Mouse (Mus musculus): ENCODE data around the gene Sema4c. TPM values are rescaled to one million over a fixed set of nuclear protein-coding genes. Genes with fewer than 3 reads are reported as not detected.

Sema4c gene
- 7.9 and 10.9 TPM in 2 replicates for polyA plus RNA-seq (2015; fragmentation: Nextera tagmentation; extraction: Ambion mirVana)

DNA sequence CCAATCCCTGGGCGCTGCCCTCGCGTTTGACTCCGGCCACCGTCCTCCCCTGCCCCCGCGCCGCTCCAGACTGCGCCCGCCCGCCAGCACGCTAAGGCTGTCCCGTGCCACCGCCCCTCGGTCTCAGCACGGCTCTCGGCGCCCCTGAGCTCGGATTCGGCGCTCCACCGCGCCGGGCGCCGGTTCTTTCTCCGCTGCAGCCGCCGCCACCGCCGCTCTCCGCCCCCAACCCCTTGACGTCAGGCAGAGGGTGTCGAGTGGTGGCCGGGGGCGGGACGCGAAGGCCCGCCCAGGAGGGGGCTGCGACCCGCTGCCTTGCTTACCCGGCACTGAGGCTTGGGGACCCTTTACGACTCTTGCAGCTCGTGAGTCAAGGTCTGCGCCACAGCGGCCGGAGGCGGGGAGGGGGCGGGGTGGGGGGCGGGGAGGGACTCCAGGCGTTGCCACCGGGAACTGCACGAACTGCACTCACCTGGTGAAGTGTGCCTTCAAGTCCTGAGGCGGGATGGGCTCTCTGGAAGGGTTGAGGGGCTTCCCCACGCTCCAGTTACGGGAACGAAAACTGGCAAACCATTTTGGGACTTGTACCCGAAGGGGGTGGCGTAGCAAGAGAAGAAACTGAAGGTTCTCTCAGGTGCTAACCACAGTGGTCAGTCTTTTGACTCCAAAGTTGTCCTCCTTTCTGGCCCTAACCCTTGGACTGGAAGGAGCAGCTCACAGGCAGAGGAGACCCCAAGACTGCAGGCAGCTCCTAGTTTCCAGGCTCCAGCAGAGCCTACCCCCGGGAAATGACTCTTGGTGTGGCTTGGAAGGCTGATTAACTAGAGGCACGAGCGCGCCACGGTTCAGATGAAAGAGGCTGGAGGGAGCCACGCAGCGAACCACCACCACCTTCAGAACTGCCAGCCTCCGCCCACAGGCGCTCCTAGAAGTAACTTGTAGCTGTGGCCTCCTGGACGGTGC lies at the start of gene Sema4c:
Gene Sema4c (minus strand): TSS at position 319 of the 963 bp plus-strand sequence.
- Histone ChIP-seq H3K4me3 (peak within 1 kb of the TSS; percentile 68), H3K4me1 (replicated peaks) (peaks cover 69% of the 10 kb centered on the region), H3K27me3 (no peaks in the 10 kb centered on the region), H3K36me3 (peaks cover 13% of the 10 kb centered on the region; the same call in 1 of the 2 replicates), H3K9me3 (replicated peaks) (no peaks in the 10 kb centered on the region), H3K27ac (peak within 1 kb of the TSS; percentile 96), H3K4me2 (peak within 1 kb of the TSS; percentile 88), H3K9ac (peak within 1 kb of the TSS; percentile 96)
- peak; percentile 54 for ATAC-seq (replicated peaks; ENCODE audit: insufficient number of reproducible peaks, insufficient read depth, low FRiP score, low read depth)
- 1% methylated on average over 67 of the region's 69 CpGs for WGBS

GRCm38 (mm10) chr1:36606951-36607350 lies 48.8 kb upstream of the Sema4c start:
- WGBS, result 40% methylated on average over 7 of the region's 7 CpGs
- Histone ChIP-seq H3K9ac (no peak overlapping the region), H3K27ac (peak overlapping the region; percentile 72), H3K36me3 (no peaks in the 10 kb centered on the region), H3K9me3 (replicated peaks) (no peaks in the 10 kb centered on the region), H3K4me3 (no peak overlapping the region), H3K27me3 (no peaks in the 10 kb centered on the region), H3K4me2 (peak overlapping the region; percentile 37), H3K4me1 (replicated peaks) (peaks cover 39% of the 10 kb centered on the region)
- ATAC-seq (replicated peaks; ENCODE audit: insufficient number of reproducible peaks, insufficient read depth, low FRiP score, low read depth), result peak; percentile 70; the same call in 1 of the 2 replicates

DNA sequence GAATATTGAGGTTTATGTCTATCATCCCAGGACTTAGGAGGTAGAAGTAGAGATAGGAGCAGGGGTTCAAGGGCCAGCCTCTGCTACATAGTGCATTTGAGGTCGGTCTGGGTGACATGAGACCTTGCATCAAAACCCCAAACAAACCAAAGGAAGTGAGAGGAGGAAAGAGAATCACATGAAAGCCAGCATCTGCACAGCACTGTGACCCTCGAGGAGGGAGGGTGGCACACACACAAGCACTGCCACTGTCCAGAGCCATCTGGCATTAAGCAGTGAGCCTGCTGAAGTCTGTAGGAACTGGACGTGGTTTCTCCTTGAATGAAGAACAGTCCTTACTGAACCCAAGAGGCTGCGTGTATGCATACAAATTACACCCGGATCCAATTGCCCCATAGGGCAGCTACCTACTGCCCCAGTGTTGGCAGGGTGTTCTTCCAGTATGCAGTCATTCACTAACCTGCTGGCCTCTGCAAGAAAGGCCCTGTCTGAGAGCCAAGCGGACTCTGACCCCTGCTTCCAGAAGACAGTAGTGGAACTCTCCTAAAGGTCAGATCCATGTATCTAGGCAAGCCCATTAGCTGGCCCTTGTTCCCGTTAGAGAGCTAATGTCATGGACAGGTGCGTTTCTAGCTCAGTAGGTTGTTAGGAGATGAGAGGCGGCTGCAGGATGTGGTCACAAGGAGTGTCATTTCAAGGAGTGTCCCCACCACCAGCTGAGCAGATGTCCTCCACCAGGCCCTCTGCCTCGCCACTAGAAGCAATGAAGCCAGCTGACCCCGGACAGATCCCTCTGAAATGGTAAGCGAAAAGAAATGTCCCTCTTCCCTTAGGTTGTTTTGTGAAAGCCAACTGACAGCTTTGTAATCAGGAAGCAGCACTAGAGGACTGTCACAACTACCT lies 46.4 kb upstream of the Sema4c start:
- Histone ChIP-seq H3K27ac (peak overlapping the region; percentile 62; the same call in 1 of the 2 replicates), H3K36me3 (no peaks in the 10 kb centered on the region), H3K4me1 (replicated peaks) (peaks cover 33% of the 10 kb centered on the region), H3K9ac (no peak overlapping the region), H3K9me3 (replicated peaks) (no peaks in the 10 kb centered on the region), H3K4me3 (no peak overlapping the region), H3K4me2 (no peak overlapping the region), H3K27me3 (no peaks in the 10 kb centered on the region)
- WGBS, result 79% methylated on average over 12 of the region's 12 CpGs
- no peak for ATAC-seq (replicated peaks; ENCODE audit: insufficient number of reproducible peaks, insufficient read depth, low FRiP score, low read depth)

DNA sequence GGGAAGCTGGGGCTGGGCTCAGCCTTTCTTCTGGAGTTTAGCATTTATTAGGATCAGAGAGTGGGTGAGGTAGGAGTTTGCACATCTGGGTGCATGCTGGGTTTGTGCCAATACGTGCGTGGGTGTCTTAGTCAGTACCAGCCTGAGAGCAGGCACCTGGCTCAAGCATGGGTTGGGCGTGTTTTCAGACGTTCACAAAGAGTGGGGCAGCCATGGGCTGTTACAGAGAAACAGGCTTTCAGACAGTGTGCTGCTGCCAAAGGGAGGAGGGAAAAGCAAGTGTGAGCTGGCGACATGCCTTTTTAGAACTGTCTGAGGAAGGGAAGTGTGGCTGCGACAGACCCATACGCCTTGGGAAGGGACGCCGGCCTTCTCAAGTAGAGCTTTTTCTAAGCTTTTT lies 45.2 kb upstream of the Sema4c start:
- no peaks in the 10 kb centered on the region for H3K9me3 ChIP-seq (replicated peaks)
- H3K4me1 ChIP-seq (replicated peaks), result peaks cover 33% of the 10 kb centered on the region
- H3K4me2 ChIP-seq, result 0 out of 2 replicates have a peak overlapping the region, but pooled peaks have one; percentile 5
- H3K27me3 ChIP-seq, result no peaks in the 10 kb centered on the region
- ATAC-seq (replicated peaks; ENCODE audit: insufficient number of reproducible peaks, insufficient read depth, low FRiP score, low read depth), result no peak
- H3K36me3 ChIP-seq, result no peaks in the 10 kb centered on the region
- WGBS, result 32% methylated on average over 9 of the region's 9 CpGs
- H3K4me3 ChIP-seq, result no peak overlapping the region
- H3K9ac ChIP-seq, result peak overlapping the region; percentile 24; the same call in 1 of the 2 replicates
- peak overlapping the region; percentile 62 for H3K27ac ChIP-seq

- H3K4me2 ChIP-seq, result no peak overlapping the region
- H3K4me3 ChIP-seq, result no peak overlapping the region
- 60% methylated on average over 4 of the region's 4 CpGs for WGBS
- H3K36me3 ChIP-seq, result no peaks in the 10 kb centered on the region
- no peak for ATAC-seq (replicated peaks; ENCODE audit: insufficient number of reproducible peaks, insufficient read depth, low FRiP score, low read depth)
- H3K27me3 ChIP-seq, result no peaks in the 10 kb centered on the region
- no peaks in the 10 kb centered on the region for H3K9me3 ChIP-seq (replicated peaks)
- no peak overlapping the region for H3K9ac ChIP-seq
- H3K4me1 ChIP-seq (replicated peaks), result peaks cover 28% of the 10 kb centered on the region
- H3K27ac ChIP-seq, result no peak overlapping the region
Measured at GRCm38 (mm10) chr1:36602271-36602670, 44.1 kb upstream of the Sema4c start.

- ATAC-seq (replicated peaks; ENCODE audit: insufficient number of reproducible peaks, insufficient read depth, low FRiP score, low read depth), result no peak
- H3K27me3 ChIP-seq, result no peaks in the 10 kb centered on the region
- H3K36me3 ChIP-seq, result no peaks in the 10 kb centered on the region
- H3K27ac ChIP-seq, result no peak overlapping the region
- H3K4me1 ChIP-seq (replicated peaks), result peaks cover 22% of the 10 kb centered on the region
- H3K4me3 ChIP-seq, result no peak overlapping the region
- no peaks in the 10 kb centered on the region for H3K9me3 ChIP-seq (replicated peaks)
- 74% methylated on average over 2 of the region's 2 CpGs for WGBS
- H3K9ac ChIP-seq, result no peak overlapping the region
- no peak overlapping the region for H3K4me2 ChIP-seq
Measured at GRCm38 (mm10) chr1:36598411-36598810, 40.3 kb upstream of the Sema4c start.

DNA sequence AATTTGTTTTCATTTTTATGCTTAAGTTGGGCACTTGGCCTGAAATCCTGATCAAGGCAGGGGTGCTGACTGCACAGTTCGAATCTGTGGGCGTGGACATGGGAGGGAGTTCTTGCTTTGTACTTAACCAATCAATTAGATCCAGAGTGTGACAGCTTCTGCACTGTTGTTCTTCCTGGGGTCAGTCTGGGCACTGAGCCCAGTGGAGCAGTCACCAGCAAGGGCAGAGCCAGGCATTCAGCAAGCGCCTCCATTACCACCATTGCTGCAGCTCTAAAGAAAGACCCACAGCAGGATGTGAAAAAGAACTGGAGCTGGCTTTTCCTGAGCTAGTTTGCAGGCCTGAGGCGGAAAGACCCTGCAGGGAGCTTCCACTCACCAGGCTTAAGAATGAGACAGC lies 38.0 kb upstream of the Sema4c start:
- Histone ChIP-seq H3K27me3 (no peaks in the 10 kb centered on the region), H3K4me1 (replicated peaks) (peaks cover 31% of the 10 kb centered on the region), H3K4me2 (peak overlapping the region; percentile 42; the same call in 1 of the 2 replicates), H3K36me3 (no peaks in the 10 kb centered on the region), H3K9ac (no peak overlapping the region; the same call in 1 of the 2 replicates), H3K4me3 (peak overlapping the region; percentile 24; the same call in 1 of the 2 replicates), H3K27ac (peak overlapping the region; percentile 85), H3K9me3 (replicated peaks) (no peaks in the 10 kb centered on the region)
- WGBS, result 38% methylated on average over 4 of the region's 4 CpGs
- ATAC-seq (replicated peaks; ENCODE audit: insufficient number of reproducible peaks, insufficient read depth, low FRiP score, low read depth), result peak; percentile 82

- Histone ChIP-seq H3K9ac (no peak overlapping the region), H3K27me3 (no peaks in the 10 kb centered on the region), H3K4me3 (no peak overlapping the region), H3K9me3 (replicated peaks) (no peaks in the 10 kb centered on the region), H3K4me1 (replicated peaks) (peaks cover 39% of the 10 kb centered on the region), H3K4me2 (no peak overlapping the region), H3K36me3 (no peaks in the 10 kb centered on the region), H3K27ac (peak overlapping the region; percentile 85)
- ATAC-seq (replicated peaks; ENCODE audit: insufficient number of reproducible peaks, insufficient read depth, low FRiP score, low read depth), result no peak
- WGBS, result 41% methylated on average over 10 of the region's 10 CpGs
Measured at GRCm38 (mm10) chr1:36595167-36595931, 37.2 kb upstream of the Sema4c start.

DNA sequence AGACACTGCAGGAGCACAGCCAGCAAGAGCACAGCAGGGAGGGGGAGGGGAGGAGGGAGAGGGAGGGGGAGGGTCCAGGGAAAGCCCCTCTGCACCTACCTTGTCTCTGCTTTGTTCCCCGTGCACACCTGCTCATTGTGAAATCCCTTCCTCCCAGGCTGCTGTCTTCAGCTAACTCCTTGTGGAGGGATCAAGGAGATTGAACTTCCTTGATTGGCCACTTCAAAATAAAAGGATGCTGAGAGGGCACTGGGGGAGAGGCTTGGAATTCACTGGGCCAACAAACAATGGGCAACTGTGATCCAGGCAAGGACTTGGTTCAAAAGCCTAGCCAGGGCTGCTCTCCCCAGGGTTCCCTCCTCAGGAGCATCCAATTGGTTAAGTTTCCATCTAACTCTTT lies 35.0 kb upstream of the Sema4c start:
- no peak for ATAC-seq (replicated peaks; ENCODE audit: insufficient number of reproducible peaks, insufficient read depth, low FRiP score, low read depth)
- Histone ChIP-seq H3K27me3 (no peaks in the 10 kb centered on the region), H3K4me2 (no peak overlapping the region), H3K9me3 (replicated peaks) (no peaks in the 10 kb centered on the region), H3K27ac (no peak overlapping the region), H3K4me1 (replicated peaks) (peaks cover 59% of the 10 kb centered on the region), H3K4me3 (no peak overlapping the region), H3K9ac (no peak overlapping the region), H3K36me3 (no peaks in the 10 kb centered on the region)
- WGBS, result 56% methylated on average over 1 of the region's 1 CpGs

GRCm38 (mm10) chr1:36591408-36591807 lies 33.3 kb upstream of the Sema4c start:
- H3K9ac ChIP-seq, result no peak overlapping the region
- no peak overlapping the region for H3K4me2 ChIP-seq
- no peak overlapping the region for H3K4me3 ChIP-seq
- H3K4me1 ChIP-seq (replicated peaks), result peaks cover 59% of the 10 kb centered on the region
- no peaks in the 10 kb centered on the region for H3K9me3 ChIP-seq (replicated peaks)
- no peaks in the 10 kb centered on the region for H3K36me3 ChIP-seq
- H3K27ac ChIP-seq, result no peak overlapping the region
- ATAC-seq (replicated peaks; ENCODE audit: insufficient number of reproducible peaks, insufficient read depth, low FRiP score, low read depth), result no peak
- WGBS, result 35% methylated on average over 2 of the region's 2 CpGs
- no peaks in the 10 kb centered on the region for H3K27me3 ChIP-seq

Measured in heart, embryonic 15.5 days (tissue).